Comparison of ENCODE assay signal across 1 mouse cellular context in the genomic region with DNA sequence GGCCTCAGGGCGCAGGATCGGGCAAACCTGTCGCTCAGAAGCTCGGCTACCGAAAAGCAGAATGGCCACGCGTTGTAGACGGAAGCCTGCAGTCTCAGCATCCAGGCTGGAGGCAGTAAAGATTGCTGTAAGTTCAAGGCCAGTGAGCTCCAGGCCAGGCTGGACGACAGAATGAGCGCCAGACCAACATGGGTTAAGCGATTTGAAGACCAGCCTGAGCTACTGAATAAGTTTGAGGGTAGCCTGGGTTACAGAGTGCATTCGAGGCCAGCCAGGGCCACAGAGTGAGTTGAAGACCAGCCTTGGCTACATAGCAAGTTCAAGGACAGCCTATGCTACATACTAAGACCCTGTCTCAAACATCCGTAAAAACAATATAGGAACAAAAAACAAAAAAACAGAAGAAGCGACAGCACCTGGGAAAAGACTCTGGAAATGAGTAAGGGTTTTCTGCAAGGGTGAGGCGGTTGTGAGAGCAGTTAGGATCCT.
TF ChIP-seq lines count a peak whose summit lies in the region.

No protein-coding gene starts in this region.

TF ChIP-seq in MEL, 35 proteins besides CTCF, POLR2A, EP300 and RAD21 (continued from another document):
- TF ChIP-seq UBTF (IDR thresholded peaks at IDR 0.05; ENCODE audit: borderline replicate concordance, insufficient read depth, low read depth, low read length) (0 out of 2 replicates have a peak, but pooled peaks have one; percentile 6), RCOR1 (IDR thresholded peaks at IDR 0.05; ENCODE audit: low read depth, low read length) (no peak), CHD1 (IDR thresholded peaks at IDR 0.05; ENCODE audit: low read depth, low read length) (0 out of 2 replicates have a peak, but pooled peaks have one; percentile 94), GABPA (IDR thresholded peaks at IDR 0.05; ENCODE audit: low read depth, low read length) (no peak), ELF1 (IDR thresholded peaks at IDR 0.05; ENCODE audit: low read depth, low read length) (0 out of 2 replicates have a peak, but pooled peaks have one; percentile 5), MYC (IDR thresholded peaks at IDR 0.05; ENCODE audit: low read depth, low read length) (0 out of 2 replicates have a peak, but pooled peaks have one; percentile 6), ZMIZ1 (IDR thresholded peaks at IDR 0.05; ENCODE audit: low read depth, low read length) (no peak; the same call in 1 of the 2 replicates), ZNF384 (IDR thresholded peaks at IDR 0.05; ENCODE audit: low read depth, low read length) (no peak)
